Mouse (Mus musculus) G1E (cell line): Measurements from ENCODE around the gene Cnih4.

Experiments
- CTCF ChIP-seq: IDR thresholded peaks from 2 replicates; pipeline ENCODE4 v1.5.1; 2012; ENCODE audit warnings: low read depth, low read length, inconsistent platforms, mixed read lengths
- GATA1 ChIP-seq: IDR thresholded peaks from 2 replicates; pipeline ENCODE4 v1.6.1; 2012; ENCODE audit warnings: borderline replicate concordance, low read length, inconsistent platforms, mixed read lengths
- GATA2 ChIP-seq: IDR thresholded peaks from 2 replicates; pipeline ENCODE4 v1.6.1; 2012; ENCODE audit warnings: low read depth, low read length, inconsistent platforms, borderline replicate concordance
- POLR2AphosphoS5 ChIP-seq: IDR thresholded peaks from 2 replicates; pipeline ENCODE4 v1.6.1; 2012; ENCODE audit warnings: low read depth, low read length, inconsistent platforms; ENCODE audit not compliant: insufficient replicate concordance
- TAL1 ChIP-seq: conservative IDR thresholded peaks from 2 replicates; pipeline ENCODE4 v1.6.1; 2012; ENCODE audit warnings: low read depth, low read length, inconsistent platforms, mixed read lengths

DNA sequence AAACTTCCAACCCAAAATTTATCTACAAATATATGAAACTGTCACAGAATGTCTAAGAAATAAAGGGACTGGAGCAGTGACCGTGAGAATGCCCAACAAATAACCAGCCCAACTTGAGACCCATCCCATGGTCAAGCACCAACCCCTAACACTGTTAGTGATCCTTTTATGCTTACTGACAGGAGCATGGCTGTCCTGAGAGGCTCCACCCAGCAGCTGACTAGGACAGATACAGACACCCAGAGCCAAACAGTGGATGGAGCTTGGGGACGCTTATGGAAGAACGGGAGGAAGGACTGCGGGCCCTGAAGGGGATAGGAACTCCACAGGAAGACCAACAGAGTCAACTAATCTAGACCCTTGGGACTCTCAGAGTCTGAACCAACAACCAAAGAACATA lies 44.4 kb downstream of the Cnih4 start:
- TF ChIP-seq CTCF (no peak), TAL1 (no peak), POLR2AphosphoS5 (no peak), GATA1 (no peak), GATA2 (no peak)
